Mouse (Mus musculus) CD4-positive, CD25-positive, alpha-beta regulatory T cell (primary cell): Measurements from ENCODE around the gene Mid2. TPM values are rescaled to one million over a fixed set of nuclear protein-coding genes. Genes with fewer than 3 reads are reported as not detected.

Experiments used
- polyA plus RNA-seq: library from polyadenylated mRNA; unstranded; fragments of 100-300 nt; shearing (Covaris generic); gene quantifications from one replicate; pipeline ENCODE4 v1.2.1, GENCODE M21; 2017

Mid2 gene
- 0.56 TPM for polyA plus RNA-seq

GRCm38 (mm10) chrX:140664479-140665241 lies at the start of gene Mid2:
TSS of gene Mid2 (plus strand) at chrX:140664599.

GRCm38 (mm10) chrX:140813312-140814006 lies 149.1 kb downstream of the Mid2 start, which contains the start of gene Tex13b:
TSS of gene Tex13b (minus strand) at chrX:140813433.

Other genes starting within 250 kb of the Mid2 start
- 73.0 TPM for gene Prps1, start 208.0 kb upstream of the Mid2 start, polyA plus RNA-seq
- 329 TPM for gene Tsc22d3, start 63.9 kb upstream of the Mid2 start, polyA plus RNA-seq
- gene Tex13b, start 148.8 kb downstream of the Mid2 start, polyA plus RNA-seq: 0.19 TPM
- gene Vsig1, start 243.0 kb downstream of the Mid2 start, polyA plus RNA-seq: not detected